Mouse (Mus musculus): ENCODE data around the gene Cpn2. TPM values are rescaled to one million over a fixed set of nuclear protein-coding genes. Genes with fewer than 3 reads are reported as not detected.

The Cpn2 gene
- not detected for total RNA-seq (2021)
- long read RNA-seq = 0 reads

GRCm38 (mm10) chr16:30267359-30267758 is at the start of gene Cpn2:
TSS of gene Cpn2 (minus strand) at chr16:30267499.
- DNase-seq (ENCODE audit: low spot score in 2 of 2) = no peak

GRCm38 (mm10) chr16:30314236-30314635 is 46.9 kb upstream of the Cpn2 start:
- DNase-seq (ENCODE audit: low spot score in 2 of 2) = no peak

DNA sequence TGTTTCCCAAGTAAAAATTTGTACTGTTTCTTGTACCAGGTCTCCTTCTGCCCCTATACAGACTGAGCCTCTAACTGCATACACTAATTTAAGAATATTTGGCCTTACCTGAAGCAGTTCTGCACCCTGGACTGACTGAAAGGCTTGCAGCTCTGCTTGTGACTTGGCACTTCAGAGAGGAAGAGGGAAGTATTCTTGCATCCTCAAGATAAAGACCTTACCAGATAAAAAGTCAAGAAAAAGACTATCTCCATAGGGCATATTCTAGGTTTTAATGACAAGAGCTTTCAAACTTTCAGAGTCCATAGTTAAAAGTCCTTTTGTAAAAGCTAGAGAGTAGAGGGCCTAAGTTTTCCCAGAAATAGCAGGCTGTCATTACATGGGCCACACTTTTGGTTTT is 43.3 kb upstream of the Cpn2 start, which contains the start of gene Gp5:
TSS of gene Gp5 (minus strand) at position 133 of the 400 bp plus-strand sequence.
- DNase-seq (ENCODE audit: low spot score in 2 of 2) = no peak

DNA sequence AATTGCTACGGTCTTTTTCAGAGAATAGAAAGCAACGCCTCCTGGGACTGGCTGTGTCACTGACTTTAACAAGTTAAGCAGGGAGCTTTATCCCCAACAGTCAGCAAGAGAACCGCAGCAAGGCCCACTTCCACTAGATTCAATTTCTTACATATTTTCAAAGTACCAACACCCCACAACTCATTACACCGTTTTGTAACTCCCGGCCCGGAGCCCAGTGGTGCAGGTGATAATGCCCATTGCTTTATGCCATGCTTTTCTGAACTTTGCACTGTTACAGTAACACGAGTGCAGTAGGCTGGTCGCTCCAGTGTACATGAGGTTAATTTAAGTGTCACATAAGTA is 42.8 kb upstream of the Cpn2 start:
- DNase-seq (ENCODE audit: low spot score in 2 of 2) = no peak

- DNase-seq (ENCODE audit: low spot score in 2 of 2) = peak in 1 of 2 experiments; percentile 22
Observed at GRCm38 (mm10) chr16:30309395-30310170, 42.3 kb upstream of the Cpn2 start.

DNA sequence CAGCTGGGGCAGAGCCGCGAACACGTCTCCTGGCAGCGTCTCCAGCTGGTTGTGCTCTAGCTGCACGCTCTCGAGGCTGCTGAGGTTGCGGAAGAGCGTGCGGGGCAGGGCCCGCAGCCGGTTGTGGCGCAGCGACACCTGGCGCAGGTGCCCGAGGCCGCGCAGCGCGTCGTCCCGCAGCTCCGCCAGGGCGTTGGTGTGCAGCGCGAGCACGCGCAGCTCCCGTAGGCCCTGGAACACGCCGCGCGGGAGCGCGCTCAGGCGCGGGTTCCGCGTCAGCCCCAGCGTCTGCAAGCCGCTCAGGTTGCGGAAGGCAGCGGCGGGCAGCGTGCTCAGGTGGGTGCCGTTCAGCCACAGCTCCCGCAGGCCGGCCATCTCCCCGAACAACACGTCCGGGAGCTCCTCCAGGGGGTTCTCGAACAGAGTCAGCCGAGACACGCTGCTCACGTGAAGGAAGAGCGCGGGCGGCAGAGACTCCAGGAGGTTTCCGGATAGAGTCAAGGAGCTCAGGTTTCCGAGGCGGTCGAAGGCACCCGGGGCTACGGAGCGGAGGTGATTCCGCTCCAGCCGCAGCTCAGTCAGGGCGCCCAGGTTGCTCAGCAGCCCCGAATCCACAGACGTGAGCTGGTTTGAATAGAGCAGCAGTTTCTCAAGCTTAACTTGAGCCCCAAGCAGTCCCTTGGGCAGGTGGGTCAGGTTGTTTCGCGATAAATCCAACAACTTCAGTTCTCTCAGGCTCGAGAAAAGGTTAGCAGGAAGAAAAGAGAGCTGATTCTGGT is 41.5 kb upstream of the Cpn2 start:
- DNase-seq (ENCODE audit: low spot score in 2 of 2) = peak; percentile 43 to 60

- peak in 1 of 2 experiments; percentile 9 for DNase-seq (ENCODE audit: low spot score in 2 of 2)
Observed at GRCm38 (mm10) chr16:30307961-30308615, 40.8 kb upstream of the Cpn2 start.

- DNase-seq (ENCODE audit: low spot score in 2 of 2) = no peak
Observed at GRCm38 (mm10) chr16:30307306-30307705, 40.0 kb upstream of the Cpn2 start.

DNA sequence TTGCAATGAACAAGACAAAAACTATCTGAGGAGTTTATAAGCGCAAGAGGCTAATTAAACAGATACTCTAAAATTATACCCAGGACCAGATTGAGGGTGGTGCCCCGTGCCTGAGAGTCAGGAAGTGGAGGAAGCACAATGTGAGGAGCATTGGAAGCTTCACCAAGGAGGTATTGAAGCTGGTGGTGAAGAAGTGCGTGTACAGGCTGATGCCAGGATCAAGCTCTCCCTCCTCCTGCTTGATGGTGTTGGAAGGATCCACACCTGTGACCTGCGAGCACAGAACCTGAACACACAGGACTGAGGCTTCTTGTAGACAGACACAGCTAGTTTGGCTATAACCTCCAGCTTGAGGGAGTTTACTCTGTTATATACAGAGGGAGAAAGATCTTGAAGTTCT is 38.8 kb upstream of the Cpn2 start:
- no peak for DNase-seq (ENCODE audit: low spot score in 2 of 2)

DNA sequence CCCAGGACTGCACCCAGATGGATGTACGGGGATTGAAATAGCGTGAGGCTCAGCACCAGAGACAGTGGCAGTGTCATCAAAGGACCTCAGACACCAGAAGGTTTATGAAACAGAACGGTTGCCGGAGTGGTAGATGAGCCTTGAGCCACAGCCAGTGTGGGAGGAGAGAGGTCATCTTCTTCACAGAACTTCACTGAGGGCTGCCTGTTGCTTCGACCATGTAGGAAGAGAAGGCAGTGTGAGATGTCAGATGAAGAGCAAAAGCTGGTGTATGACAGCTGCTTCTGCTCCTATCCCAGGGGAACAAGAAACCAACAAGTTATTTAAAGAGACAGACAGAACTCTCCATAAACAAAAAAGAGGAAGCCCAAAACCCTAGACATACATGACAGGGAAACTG is 36.9 kb upstream of the Cpn2 start:
- no peak for DNase-seq (ENCODE audit: low spot score in 2 of 2)

DNA sequence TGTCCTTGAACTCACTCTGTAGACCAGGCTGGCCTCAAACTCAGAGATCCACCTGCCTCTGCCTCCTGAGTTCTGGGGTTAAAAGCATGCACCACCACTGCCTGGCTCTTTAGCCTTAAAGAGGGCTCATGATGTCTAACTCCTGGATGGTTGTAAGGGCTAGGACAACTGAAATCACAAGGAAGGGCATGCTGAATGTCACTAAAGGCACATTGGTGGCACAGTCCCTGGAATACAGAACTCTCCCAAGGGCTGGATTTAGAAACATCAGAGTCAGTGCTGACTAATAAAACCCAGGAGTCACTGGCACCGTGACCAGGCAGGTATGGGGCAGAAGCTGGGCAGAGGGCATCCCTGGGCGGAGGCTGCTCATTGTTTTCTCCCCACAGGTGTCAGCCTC is 36.1 kb upstream of the Cpn2 start:
- DNase-seq (ENCODE audit: low spot score in 2 of 2) = no peak

DNA sequence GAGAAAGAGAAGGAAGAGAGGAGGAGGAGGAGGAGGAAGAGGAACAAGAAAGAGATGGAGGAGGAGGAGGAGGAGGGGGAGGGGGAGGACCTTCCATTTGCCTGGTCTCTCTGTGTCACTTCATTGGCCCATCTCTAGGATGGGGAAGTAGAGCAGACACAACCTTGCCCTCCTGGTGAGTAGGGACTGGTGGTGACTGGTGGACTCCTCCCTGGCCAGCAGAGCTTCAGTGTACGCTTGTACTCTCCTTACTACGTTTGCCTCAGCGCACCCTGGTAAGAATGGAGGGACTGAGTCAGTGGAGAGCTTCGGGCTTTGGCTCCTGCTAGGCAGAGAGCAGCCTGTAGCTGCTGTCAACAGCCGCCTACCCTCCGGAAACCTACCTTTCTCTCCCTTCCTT is 35.4 kb upstream of the Cpn2 start:
- DNase-seq (ENCODE audit: low spot score in 2 of 2) = no peak

- no peak for DNase-seq (ENCODE audit: low spot score in 2 of 2)
Observed at GRCm38 (mm10) chr16:30299711-30300277, 32.5 kb upstream of the Cpn2 start.

GRCm38 (mm10) chr16:30297450-30297849 is 30.2 kb upstream of the Cpn2 start:
- no peak for DNase-seq (ENCODE audit: low spot score in 2 of 2)

DNA sequence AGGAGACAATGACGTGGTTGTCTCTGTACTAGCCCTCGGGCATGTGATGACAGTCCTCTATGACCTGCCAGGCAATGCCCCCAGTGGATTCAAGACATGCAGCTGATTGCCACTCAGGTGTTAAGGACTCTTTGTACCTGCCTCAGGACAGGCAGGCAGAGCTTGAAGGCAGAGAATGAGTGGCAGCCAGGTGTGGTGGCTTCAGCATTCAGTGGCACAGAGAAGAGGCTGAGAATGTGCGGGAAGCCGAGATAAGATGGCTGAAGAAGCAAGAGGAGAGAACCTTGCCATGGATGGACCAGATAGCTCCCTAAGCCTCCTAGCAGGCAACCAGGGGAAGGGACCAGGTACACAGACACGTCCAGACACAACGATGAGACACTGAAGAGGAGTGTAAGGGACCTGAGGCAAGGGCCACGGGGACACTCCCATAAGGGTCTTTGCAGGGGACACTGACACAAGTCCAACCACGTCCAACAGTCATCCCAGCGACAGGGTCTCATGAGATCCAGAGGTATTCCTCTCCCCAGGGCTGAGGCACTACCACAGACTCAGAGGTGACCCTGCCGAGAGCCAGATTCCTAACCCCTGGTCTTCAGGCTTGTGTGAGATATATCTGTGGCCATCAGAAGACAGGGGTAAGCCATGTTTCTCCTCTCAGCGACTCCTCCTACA is 29.4 kb upstream of the Cpn2 start:
- no peak for DNase-seq (ENCODE audit: low spot score in 2 of 2)

- no peak for DNase-seq (ENCODE audit: low spot score in 2 of 2)
Observed at GRCm38 (mm10) chr16:30295106-30295505, 27.8 kb upstream of the Cpn2 start.

GRCm38 (mm10) chr16:30290436-30290835 is 23.1 kb upstream of the Cpn2 start:
- no peak for DNase-seq (ENCODE audit: low spot score in 2 of 2)

- no peak for DNase-seq (ENCODE audit: low spot score in 2 of 2)
Observed at GRCm38 (mm10) chr16:30285701-30286100, 18.4 kb upstream of the Cpn2 start.

- DNase-seq (ENCODE audit: low spot score in 2 of 2) = no peak
Observed at GRCm38 (mm10) chr16:30283743-30284337, 16.5 kb upstream of the Cpn2 start.

DNA sequence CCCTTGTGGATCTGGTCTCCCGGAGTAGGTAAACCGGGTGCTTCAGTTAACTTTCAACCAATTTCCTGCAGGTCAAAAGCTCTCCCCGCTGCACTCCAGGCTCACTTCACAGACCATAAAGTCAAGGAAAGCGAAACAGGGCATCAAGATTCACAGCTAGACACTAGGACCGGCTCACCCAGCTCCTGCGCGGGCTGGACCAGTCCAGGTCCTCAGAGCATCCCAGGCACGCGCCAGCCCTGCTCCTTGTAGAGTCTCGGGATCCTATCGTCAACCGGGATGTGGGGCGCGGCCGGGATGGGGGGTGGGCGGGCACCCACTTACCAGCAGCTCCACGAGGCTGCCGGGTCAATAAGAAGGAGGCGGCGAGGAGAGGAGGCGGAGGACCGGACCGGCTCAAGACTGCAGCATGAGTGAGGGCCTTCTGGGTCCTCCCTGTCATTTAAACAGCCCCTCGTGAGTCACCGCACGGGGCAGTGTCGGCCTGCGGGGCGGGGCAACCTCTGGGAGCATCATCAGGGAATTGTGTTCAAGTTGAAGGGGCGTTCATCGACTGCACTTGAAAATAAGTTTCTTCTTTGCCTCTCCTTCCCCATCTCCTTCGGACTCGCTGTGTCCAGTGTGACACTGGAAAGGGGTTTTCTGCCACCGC is 15.7 kb upstream of the Cpn2 start, which contains the start of gene Lrrc15:
TSS of gene Lrrc15 (minus strand) at position 413 of the 652 bp plus-strand sequence.
- DNase-seq (ENCODE audit: low spot score in 2 of 2) = no peak

Data from layer of hippocampus, adult 18-20 months (tissue).